Mouse (Mus musculus) cerebellum, adult (tissue): ENCODE data around the gene Rft1.
A peak's percentile ranks its signal among the peaks of the same experiment; 100 is the strongest.

ENCODE experiments used
- ATAC-seq: cut with Nextera tagmentation; 2 replicates; pipeline ENCODE4 v1.9.2; 2017; ENCODE audit warnings: mild to moderate bottlenecking, moderate library complexity, mixed read lengths; ENCODE audit not compliant: insufficient number of reproducible peaks, low FRiP score, low TSS enrichment

Rft1 gene

GRCm38 (mm10) chr14:30653943-30654659 is at the start of gene Rft1:
Gene Rft1, plus strand, starts transcription at chr14:30654360.
- ATAC-seq, result peak; percentile 88

DNA sequence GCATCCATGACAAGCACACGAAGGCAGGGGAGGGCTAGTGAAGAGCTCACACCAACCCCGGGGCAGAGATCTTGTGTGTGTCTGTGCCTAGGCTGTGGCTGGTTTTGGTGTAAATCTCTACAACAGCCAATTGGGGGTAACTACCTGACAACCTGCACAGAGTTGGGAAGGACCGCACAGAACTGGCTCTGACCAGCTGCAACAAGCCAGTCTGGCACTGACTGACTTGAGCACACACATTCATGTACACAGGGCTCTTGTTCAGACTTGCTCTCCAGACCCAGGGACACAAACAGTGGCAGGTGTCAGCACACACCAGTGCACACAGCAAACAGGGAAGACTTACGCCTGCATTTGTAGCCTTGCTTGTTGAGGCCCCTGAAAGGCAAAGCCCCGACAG is 47.3 kb upstream of the Rft1 start:
- ATAC-seq, result no peak

DNA sequence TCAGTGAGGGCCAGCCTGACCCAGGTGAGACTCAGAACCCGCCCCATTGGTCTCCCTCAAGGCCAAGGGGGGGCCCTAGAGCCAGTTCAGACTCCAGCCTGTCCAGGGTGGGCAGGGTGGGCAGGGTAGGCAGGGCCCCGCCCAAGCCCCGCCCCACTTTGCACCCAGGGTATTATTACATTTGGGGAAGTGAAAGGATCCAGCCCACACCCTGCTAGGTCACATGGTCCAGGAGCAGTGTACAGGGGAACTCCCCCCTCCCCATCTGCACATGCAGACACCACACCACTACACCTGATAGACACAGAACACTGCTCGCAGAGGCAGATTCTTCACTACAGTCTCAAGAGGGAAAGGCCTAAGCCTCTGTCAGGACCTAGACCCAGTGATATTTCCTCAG is 46.5 kb upstream of the Rft1 start:
- ATAC-seq, result no peak

DNA sequence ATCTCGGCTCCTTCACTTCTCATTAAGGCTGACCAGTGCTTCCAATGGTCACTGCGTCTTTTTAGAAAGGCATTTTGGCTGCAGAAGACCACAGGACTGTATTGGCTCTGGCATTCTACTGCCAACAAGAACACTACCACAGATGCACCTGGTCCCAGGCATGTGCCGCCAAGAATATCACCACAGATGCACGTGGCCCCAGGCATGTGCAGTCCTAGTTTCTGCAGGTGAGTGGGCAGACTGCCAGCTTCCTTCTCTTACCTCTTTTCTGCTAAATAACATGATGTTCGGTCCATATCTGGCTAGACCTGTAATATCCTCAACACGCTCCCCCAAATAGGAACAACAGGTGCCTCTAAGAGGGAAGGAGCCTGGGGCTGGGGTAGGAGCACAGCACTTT is 46.0 kb upstream of the Rft1 start:
- ATAC-seq, result no peak

- no peak for ATAC-seq
Observed at GRCm38 (mm10) chr14:30609499-30609898, 44.7 kb upstream of the Rft1 start.

- no peak for ATAC-seq
Observed at GRCm38 (mm10) chr14:30610304-30610703, 43.9 kb upstream of the Rft1 start.

GRCm38 (mm10) chr14:30610940-30611339 is 43.2 kb upstream of the Rft1 start:
- ATAC-seq, result no peak

DNA sequence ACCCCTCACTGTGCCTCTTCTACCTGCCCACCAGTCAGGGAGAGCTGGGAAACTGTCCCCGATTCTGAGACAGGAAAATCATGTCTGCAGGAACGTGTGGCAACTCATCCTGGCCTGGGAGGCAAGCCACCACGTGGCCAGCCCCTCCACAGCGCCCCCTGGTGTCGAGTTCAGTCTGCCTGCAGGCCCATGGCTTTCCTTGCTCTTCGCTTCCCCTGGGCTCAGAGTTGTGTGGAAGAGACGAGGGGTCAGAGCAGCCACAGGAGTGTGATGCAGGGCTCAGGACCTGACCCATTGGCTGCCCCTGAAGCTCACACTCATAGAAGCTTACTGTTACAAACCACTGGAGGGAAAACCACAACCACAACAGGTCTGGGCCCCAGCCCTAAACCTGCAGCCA is 41.6 kb upstream of the Rft1 start:
- ATAC-seq, result no peak

DNA sequence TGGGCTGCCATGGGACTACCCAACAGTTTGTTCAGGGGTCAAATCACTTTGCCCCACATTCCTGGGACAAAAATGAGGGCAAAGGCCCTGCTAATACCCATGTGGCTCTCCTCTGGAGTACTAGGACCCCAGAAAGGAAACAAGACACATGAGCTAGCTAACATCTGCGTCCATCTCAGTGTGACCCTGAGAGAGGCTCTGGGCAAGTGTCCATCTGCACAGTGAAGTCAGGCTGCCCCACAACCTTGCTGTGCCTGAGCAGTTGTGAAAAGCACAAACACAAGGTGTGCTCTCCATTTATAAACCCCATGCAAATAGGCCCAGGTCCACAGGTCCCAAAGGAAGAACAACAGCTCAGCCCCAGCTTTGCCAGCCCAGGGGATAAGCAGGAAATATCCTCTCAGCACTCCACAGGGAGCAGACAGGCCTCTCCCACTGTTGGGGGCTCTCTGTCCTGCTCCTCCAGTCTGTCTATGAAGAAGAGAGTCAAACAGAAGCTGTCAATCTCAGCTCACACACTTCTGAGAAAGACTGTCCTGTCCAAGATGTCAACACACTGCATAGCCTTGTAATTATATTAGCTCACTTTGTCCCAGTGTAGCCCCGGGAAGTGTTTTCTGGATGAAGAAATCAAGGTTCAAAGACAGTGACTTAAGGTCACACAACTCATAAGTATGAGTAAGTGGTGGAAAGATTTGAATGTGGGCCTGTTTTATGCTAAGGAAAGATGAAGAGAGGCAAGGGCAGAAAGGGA is 41.0 kb upstream of the Rft1 start:
- no peak for ATAC-seq

- ATAC-seq, result no peak
Observed at GRCm38 (mm10) chr14:30616751-30617150, 37.4 kb upstream of the Rft1 start.

GRCm38 (mm10) chr14:30618746-30619275 is 35.3 kb upstream of the Rft1 start:
- ATAC-seq, result no peak

GRCm38 (mm10) chr14:30619982-30620578 is 34.1 kb upstream of the Rft1 start:
- peak; percentile 34; the same call in 1 of the 2 replicates for ATAC-seq

GRCm38 (mm10) chr14:30622130-30622529 is 32.0 kb upstream of the Rft1 start:
- no peak for ATAC-seq

DNA sequence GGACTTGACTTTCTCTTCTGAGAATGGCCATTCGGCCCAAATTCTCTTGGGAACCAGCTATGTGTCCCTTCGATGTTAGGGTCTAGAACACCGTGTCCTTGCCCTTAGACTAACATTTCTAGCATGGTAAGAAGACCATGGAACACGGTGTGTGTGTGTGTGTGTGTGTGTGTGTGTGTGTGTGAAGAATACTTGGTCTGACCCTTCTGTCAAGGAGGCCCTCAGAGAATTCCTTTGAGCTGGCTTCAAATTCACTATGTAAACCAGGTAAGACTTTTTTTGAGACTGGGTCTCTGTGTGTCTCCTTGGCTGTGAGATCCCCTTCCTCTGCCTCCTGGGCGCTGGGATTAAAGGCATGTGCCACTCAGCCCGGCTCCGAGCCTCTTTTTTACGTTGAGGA is 31.6 kb upstream of the Rft1 start:
- no peak for ATAC-seq

GRCm38 (mm10) chr14:30624277-30624721 is 29.9 kb upstream of the Rft1 start:
- ATAC-seq, result no peak

DNA sequence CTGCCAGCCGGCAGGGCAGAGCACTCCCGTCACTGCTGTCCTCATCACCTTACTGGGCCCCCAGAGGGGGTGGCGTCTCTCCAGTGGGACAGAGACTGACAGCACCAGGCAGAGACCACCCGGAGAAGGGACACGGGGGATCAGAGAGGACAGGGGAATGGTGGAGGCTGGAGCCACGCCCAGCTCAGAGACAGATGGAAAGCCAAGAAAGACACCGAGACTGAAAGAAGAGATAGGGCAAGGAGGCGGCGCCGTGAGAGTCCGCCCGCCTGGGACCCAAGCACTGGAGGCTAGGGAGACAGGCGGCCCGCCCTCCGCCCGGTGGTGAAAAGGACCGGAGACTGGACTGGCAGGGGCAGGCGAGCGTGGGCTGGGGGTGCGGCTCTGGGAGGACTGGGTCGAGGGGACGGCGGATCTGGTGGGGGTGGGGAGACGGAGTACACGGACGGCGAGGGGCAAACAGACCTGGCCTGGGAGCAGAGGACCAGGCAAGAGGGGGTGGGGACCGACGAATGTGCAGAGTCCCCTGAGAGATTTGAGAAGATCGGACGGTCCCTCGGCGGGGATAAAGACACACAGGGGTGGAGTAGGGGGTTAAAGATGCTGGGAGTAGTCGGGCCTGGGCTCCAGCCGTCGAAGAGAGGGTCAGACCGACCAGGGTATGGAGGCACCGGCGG is 28.9 kb upstream of the Rft1 start:
- ATAC-seq, result no peak

DNA sequence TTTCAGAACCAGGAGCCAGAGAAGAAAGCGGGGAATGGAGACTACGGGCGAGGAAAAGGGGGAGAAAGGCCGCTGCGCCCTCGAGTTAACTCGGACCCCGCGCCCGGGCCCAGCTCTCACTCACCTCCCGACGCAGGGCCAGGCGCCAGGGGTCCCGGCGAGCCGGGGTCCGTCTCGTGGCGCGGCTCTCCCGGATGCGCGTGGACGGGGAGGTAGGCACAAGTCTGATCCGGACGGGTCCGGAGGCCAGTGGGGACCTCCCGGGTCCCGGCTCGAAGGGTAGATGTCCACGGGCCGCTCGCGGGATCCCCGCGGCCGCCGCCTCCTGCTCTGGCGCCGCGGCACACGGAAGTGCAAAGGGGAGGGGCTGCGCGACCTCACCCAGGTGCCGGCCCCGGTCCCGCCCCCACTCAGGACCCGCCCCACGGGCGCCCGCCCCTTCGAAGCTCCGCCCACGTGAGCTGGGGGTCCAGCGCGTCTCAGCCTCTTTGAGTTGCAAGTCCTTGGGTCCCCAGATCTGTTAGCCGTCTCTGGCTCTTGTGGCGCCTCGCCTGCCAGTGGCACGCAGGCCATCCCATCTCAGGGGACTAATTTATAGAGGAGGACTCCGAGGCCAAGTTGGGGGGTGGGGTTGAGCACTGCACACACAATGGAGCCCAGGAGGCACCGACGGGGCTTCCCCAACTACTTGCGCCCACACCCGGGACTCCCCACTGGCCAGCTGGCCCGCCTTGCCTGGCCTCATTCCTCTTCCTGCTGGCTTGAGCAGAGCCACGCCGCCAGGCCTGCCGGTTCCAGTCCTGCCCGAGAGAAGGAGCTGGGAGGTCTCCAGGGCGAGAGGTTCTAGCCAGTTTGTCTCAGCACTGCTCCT is 28.1 kb upstream of the Rft1 start, which contains the start of gene Prkcd:
Prkcd (minus strand) TSS at position 355 of the 871 bp plus-strand sequence.
- peak; percentile 41 for ATAC-seq

DNA sequence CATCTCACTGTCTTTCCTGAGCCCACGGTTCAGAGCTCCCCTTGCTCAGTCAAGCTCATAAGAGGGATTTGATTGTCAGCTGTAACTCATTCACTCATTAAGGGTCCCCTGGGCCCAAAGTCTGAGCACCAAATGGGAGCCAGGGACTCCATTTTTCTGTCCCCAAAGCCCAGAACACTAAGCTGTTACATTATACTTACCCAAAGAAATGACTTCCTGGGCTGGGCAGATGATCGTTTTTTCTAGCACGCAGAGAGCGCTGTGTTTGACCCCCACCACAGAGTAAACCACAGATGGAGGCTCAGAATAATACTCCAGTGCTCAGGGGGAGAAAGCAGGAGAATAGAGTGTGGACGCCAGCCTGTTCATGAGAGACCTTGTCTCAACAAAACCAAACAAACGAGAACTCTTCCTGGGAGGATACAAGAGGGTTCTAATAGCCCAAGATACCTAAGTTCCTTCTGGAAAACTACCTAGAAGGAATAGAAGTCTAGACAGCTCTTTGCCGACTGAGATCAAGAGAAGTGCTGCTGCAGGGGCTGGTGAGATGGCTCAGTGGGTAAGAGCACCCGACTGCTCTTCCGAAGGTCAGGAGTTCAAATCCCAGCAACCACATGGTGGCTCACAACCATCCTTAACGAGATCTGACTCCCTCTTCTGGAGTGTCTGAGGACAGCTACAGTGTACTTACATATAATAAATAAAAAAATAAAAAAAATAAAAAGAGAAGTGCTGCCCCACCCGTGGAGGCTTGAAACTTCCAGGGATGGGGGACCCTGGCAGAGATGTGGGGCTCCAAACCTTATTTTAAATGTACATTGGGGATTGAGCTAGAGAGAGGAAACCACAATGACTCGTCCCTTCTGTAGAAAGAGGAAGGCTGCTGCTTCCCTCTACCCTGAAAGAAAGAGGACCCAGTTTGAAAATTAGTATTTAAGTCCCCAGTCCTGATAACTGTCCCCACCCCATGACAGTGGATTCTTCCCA is 27.1 kb upstream of the Rft1 start:
- no peak for ATAC-seq
